Comparison of ENCODE assay signal across 15 mouse cellular contexts in the genomic region with DNA sequence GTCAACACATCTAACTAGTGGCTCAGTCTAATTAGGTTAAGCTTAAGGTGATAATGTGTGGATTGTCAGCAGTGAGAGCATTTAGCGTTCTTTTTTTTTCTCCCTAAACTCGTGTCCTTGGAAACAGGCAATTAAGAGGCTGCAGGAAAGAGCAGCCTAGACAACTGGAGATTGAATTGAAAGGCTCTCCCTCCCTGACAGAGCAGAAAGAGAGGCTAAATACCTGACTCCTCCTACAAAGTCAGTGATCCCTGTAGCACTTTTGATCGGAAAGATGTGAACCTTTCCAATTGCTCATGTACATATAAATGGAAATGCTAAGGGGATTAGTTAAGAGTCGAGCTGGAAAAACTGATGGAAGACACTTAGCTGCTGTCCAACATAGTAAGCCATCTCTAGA.
"Had no signal": no experiment of that assay in that cellular context is flagged by ENCODE, and none has a peak within 500 bp of the region (broad histone marks: within the 10 kb centered on the region; RNA-seq: fewer than 3 reads in every experiment).

No protein-coding gene starts in this region.

- H3K4me3 ChIP-seq: limb, embryonic 12.5 days; liver, embryonic 13.5 days; lung, embryonic 15.5 days; neural tube, embryonic 12.5 days; stomach, embryonic 15.5 days had no signal

- DNase-seq: kidney, adult 9 months; kidney, postnatal 36 days; layer of hippocampus, adult 9-11 months; liver; liver, embryonic 13.5 days; liver, postnatal 0 days; right cerebral cortex, postnatal 14 days; thymus, adult 2 months; thymus, postnatal 25 days had no signal

- H3K27ac ChIP-seq: kidney, postnatal 0 days; limb, embryonic 12.5 days; liver, embryonic 13.5 days; lung, embryonic 15.5 days; neural tube, embryonic 12.5 days; stomach, embryonic 15.5 days had no signal

- H3K9me3 ChIP-seq: limb, embryonic 12.5 days; liver, embryonic 13.5 days; lung, embryonic 15.5 days; neural tube, embryonic 12.5 days; stomach, embryonic 15.5 days had no signal

- H3K4me1 ChIP-seq: limb, embryonic 12.5 days; liver, embryonic 13.5 days; lung, embryonic 15.5 days; neural tube, embryonic 12.5 days; stomach, embryonic 15.5 days had no signal

- H3K27me3 ChIP-seq: limb, embryonic 12.5 days; liver, embryonic 13.5 days; lung, embryonic 15.5 days; neural tube, embryonic 12.5 days; stomach, embryonic 15.5 days had no signal

- H3K4me2 ChIP-seq: limb, embryonic 12.5 days; liver, embryonic 13.5 days; lung, embryonic 15.5 days; neural tube, embryonic 12.5 days; stomach, embryonic 15.5 days had no signal

- ATAC-seq: intestine, postnatal 0 days; liver, postnatal 0 days had no signal

- H3K9ac ChIP-seq: limb, embryonic 12.5 days; liver, embryonic 13.5 days; liver, postnatal 0 days; lung, embryonic 15.5 days; neural tube, embryonic 12.5 days; stomach, embryonic 15.5 days had no signal

- H3K36me3 ChIP-seq: limb, embryonic 12.5 days; liver, embryonic 13.5 days; lung, embryonic 15.5 days; neural tube, embryonic 12.5 days; stomach, embryonic 15.5 days had no signal
